Mouse (Mus musculus): ENCODE data around the gene Tspyl3. TPM values are rescaled to one million over a fixed set of nuclear protein-coding genes. Genes with fewer than 3 reads are reported as not detected.
A peak's percentile ranks its signal among the peaks of the same experiment; 100 is the strongest.

The Tspyl3 gene
- polyA plus RNA-seq, 1 experiment from 2014 or later: 9.9 TPM

DNA sequence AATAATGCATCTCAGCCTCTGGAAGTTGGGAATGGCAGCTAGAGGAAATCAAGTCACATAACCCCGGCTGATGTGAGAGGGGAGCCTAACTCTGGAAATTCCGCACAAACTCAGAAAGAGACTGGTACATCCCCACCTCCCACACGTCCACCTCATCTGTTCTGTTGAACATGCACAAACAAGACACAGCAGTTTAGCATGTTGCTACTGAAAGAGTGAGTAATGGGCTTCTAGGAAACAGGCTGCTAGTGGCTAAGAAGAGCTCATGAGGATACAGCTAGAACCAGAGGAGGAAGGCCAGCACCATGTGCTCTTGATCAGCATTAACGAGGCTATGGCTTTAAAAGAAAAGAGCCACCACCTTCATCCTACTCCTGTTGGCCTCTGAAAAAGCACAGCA, 12.7 kb upstream of the Tspyl3 start:
- Histone ChIP-seq H3K4me3 (replicated peaks; ENCODE audit: low read length) (peak overlapping the region; percentile 80), H3K36me3 (ENCODE audit: control insufficient read depth, insufficient read depth, low read length) (peaks cover 17% of the 10 kb centered on the region; the same call in 1 of the 2 replicates), H3K4me2 (ENCODE audit: low read depth, low read length) (peak overlapping the region; percentile 89), H3K9ac (ENCODE audit: low read length) (peak overlapping the region; percentile 37; the same call in 1 of the 2 replicates), H3K9me3 (replicated peaks; ENCODE audit: control insufficient read depth, low read length) (no peaks in the 10 kb centered on the region), H3K27me3 (ENCODE audit: control insufficient read depth, insufficient read depth, low read length) (no peaks in the 10 kb centered on the region), H3K4me1 (ENCODE audit: control insufficient read depth, insufficient read depth, low read length) (peaks cover 43% of the 10 kb centered on the region), H3K27ac (ENCODE audit: low read length) (peak overlapping the region; percentile 88)
- 56% methylated on average over 4 of the region's 4 CpGs for WGBS
- ATAC-seq (ENCODE audit: insufficient read depth, low FRiP score): no peak

DNA sequence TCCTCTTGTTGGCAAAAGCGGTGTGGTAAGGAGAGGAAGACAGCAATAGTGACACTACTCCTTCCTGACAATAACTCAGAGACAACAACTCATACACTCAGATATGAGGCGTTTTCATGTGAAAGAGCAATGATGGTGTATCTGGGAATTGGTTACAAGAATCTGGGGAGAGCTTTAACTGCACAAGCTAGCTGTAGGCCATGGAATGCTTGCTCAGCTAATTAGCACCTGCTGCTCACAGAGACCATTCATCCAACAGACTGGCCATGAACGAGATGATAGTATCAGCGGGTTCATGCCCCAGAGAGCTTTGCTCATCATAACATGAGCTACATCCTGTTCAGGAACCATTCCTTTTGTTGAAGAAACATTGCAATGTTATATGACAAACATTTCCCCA, 12.0 kb upstream of the Tspyl3 start:
- H3K4me3 ChIP-seq (replicated peaks; ENCODE audit: low read length): no peak overlapping the region
- 68% methylated on average over 4 of the region's 4 CpGs for WGBS
- peak overlapping the region; percentile 89 for H3K4me2 ChIP-seq (ENCODE audit: low read depth, low read length)
- peak overlapping the region; percentile 88 for H3K27ac ChIP-seq (ENCODE audit: low read length)
- no peaks in the 10 kb centered on the region for H3K9me3 ChIP-seq (replicated peaks; ENCODE audit: control insufficient read depth, low read length)
- no peak overlapping the region for H3K9ac ChIP-seq (ENCODE audit: low read length)
- no peaks in the 10 kb centered on the region for H3K27me3 ChIP-seq (ENCODE audit: control insufficient read depth, insufficient read depth, low read length)
- H3K4me1 ChIP-seq (ENCODE audit: control insufficient read depth, insufficient read depth, low read length): peaks cover 37% of the 10 kb centered on the region
- ATAC-seq (ENCODE audit: insufficient read depth, low FRiP score): no peak
- peaks cover 21% of the 10 kb centered on the region for H3K36me3 ChIP-seq (ENCODE audit: control insufficient read depth, insufficient read depth, low read length)

DNA sequence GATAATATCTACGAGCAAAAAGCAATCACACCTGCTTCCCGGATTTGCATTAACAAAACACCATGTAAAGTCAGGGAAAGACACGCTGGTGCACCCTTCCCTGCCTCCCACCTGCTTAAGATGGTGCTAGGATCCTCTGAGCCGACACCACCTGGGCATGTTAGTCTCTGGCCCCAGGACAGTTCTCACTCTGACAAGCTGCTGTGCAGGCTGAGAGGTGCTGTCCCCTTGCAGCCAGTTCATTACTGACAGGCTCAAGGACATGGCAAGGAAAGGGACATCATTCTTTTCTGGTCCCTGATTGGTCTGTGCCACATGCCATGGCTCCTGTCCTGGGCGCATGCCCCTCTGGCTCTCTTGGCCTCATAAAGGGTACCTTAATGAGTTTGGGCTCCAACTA, 3.3 kb upstream of the Tspyl3 start:
- H3K4me2 ChIP-seq (ENCODE audit: low read depth, low read length): no peak overlapping the region
- no peak overlapping the region for H3K4me3 ChIP-seq (replicated peaks; ENCODE audit: low read length)
- no peak for ATAC-seq (ENCODE audit: insufficient read depth, low FRiP score)
- peaks cover 7% of the 10 kb centered on the region; the same call in 1 of the 2 replicates for H3K4me1 ChIP-seq (ENCODE audit: control insufficient read depth, insufficient read depth, low read length)
- H3K36me3 ChIP-seq (ENCODE audit: control insufficient read depth, insufficient read depth, low read length): peaks cover 25% of the 10 kb centered on the region
- H3K27me3 ChIP-seq (ENCODE audit: control insufficient read depth, insufficient read depth, low read length): no peaks in the 10 kb centered on the region
- 77% methylated on average over 5 of the region's 5 CpGs for WGBS
- H3K9ac ChIP-seq (ENCODE audit: low read length): no peak overlapping the region
- H3K9me3 ChIP-seq (replicated peaks; ENCODE audit: control insufficient read depth, low read length): no peaks in the 10 kb centered on the region
- no peak overlapping the region for H3K27ac ChIP-seq (ENCODE audit: low read length)

DNA sequence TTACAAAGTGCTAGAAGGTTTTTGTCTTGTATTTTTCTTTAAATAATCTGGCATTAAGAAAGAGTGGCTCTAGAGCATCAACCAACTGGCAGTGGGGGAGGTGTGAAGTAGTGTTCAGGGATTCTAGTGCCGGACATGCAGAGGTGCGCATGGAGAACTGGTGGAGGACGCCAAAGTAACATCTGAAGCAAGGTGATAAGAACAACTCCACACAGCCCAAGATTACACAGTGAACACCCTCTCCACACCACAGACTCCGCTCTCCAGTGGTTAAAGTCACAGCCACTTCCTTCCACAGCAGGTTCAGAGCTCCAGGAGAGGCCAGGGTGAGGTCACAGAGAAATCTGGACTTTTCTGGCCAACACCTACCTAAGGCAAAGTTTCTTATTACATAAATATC, 2.7 kb upstream of the Tspyl3 start:
- WGBS: 87% methylated on average over 4 of the region's 4 CpGs
- Histone ChIP-seq H3K4me2 (ENCODE audit: low read depth, low read length) (no peak overlapping the region), H3K9me3 (replicated peaks; ENCODE audit: control insufficient read depth, low read length) (no peaks in the 10 kb centered on the region), H3K4me1 (ENCODE audit: control insufficient read depth, insufficient read depth, low read length) (peaks cover 7% of the 10 kb centered on the region; the same call in 1 of the 2 replicates), H3K27me3 (ENCODE audit: control insufficient read depth, insufficient read depth, low read length) (no peaks in the 10 kb centered on the region), H3K36me3 (ENCODE audit: control insufficient read depth, insufficient read depth, low read length) (peaks cover 24% of the 10 kb centered on the region), H3K9ac (ENCODE audit: low read length) (no peak overlapping the region), H3K4me3 (replicated peaks; ENCODE audit: low read length) (no peak overlapping the region), H3K27ac (ENCODE audit: low read length) (no peak overlapping the region)
- ATAC-seq (ENCODE audit: insufficient read depth, low FRiP score): peak; percentile 25; the same call in 1 of the 2 replicates

DNA sequence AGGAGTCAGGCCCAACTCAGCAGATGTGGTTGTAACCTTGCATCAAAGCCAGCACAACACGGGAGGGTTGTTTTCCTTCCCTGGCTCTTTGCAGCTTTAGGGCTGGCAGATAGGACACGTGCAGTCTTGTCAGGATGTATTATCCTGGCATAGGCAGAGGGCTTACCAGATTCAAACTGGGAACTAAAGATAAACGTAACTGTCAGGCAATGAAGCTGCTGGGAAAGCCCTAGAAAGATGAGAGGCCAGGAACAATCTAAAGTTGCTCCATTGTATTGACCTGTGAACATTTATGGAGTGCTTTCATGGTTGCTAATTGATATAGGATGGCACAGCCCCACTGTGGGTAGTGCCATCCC, 333 bp upstream of the Tspyl3 start:
- WGBS: 8% methylated on average over 3 of the region's 3 CpGs
- ATAC-seq (ENCODE audit: insufficient read depth, low FRiP score): peak; percentile 2; the same call in 1 of the 2 replicates

DNA sequence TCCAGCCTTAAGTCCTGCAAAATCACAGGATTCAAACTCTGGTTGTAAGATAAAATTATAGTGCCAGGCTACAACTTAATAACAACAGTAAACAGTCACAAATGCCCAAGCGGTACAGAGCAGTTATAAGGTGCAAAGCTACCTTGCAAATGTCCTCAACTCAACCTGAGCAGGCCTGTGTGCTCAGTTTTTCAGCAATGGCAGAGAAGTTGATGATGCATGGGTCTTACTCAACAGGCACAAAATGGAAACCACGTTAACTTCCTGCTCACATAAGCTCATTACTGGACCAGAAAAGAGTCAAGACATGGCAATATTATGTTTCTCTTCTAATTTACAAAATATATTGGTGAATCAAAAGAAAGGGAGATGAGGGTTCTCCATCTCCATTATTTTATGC, 2.7 kb downstream of the Tspyl3 start:
- Histone ChIP-seq H3K36me3 (ENCODE audit: control insufficient read depth, insufficient read depth, low read length) (no peaks in the 10 kb centered on the region), H3K27me3 (ENCODE audit: control insufficient read depth, insufficient read depth, low read length) (no peaks in the 10 kb centered on the region), H3K9me3 (replicated peaks; ENCODE audit: control insufficient read depth, low read length) (no peaks in the 10 kb centered on the region), H3K4me2 (ENCODE audit: low read depth, low read length) (no peak overlapping the region), H3K4me3 (replicated peaks; ENCODE audit: low read length) (no peak overlapping the region), H3K4me1 (ENCODE audit: control insufficient read depth, insufficient read depth, low read length) (peaks cover 7% of the 10 kb centered on the region; the same call in 1 of the 2 replicates), H3K9ac (ENCODE audit: low read length) (no peak overlapping the region), H3K27ac (ENCODE audit: low read length) (no peak overlapping the region)
- ATAC-seq (ENCODE audit: insufficient read depth, low FRiP score): no peak
- WGBS: 90% methylated on average over 2 of the region's 2 CpGs

More for the DNA sequence above, 333 bp upstream of the Tspyl3 start:
- Histone ChIP-seq H3K27ac (ENCODE audit: low read length) (peak overlapping the region; percentile 64; the same call in 1 of the 2 replicates), H3K4me1 (ENCODE audit: control insufficient read depth, insufficient read depth, low read length) (peaks cover 7% of the 10 kb centered on the region; the same call in 1 of the 2 replicates), H3K4me2 (ENCODE audit: low read depth, low read length) (peak overlapping the region; percentile 52), H3K9me3 (replicated peaks; ENCODE audit: control insufficient read depth, low read length) (no peaks in the 10 kb centered on the region), H3K36me3 (ENCODE audit: control insufficient read depth, insufficient read depth, low read length) (peaks cover 5% of the 10 kb centered on the region; the same call in 1 of the 2 replicates), H3K4me3 (replicated peaks; ENCODE audit: low read length) (peak overlapping the region; percentile 62), H3K9ac (ENCODE audit: low read length) (peak overlapping the region; percentile 80), H3K27me3 (ENCODE audit: control insufficient read depth, insufficient read depth, low read length) (no peaks in the 10 kb centered on the region)

DNA sequence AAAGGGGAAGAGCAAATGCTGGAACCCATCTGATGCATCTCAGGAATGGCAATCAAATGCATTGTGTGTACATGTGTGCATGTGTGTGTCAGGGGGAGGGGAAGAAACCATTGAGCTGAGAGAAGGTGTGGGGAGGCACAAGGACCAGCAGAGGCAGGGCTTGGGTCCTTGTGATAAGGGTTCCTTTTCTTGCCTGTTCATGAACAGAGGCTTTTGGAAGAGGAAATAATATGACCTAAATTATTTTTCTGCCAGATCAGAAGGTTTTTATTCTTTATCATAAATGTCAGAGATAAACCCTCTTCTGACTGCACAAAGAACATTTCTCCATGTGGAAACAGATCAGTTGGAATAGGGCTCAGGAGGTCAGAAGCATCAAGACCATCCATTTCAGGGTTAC, 3.1 kb downstream of the Tspyl3 start:
- H3K4me2 ChIP-seq (ENCODE audit: low read depth, low read length): no peak overlapping the region
- H3K27ac ChIP-seq (ENCODE audit: low read length): no peak overlapping the region
- no peaks in the 10 kb centered on the region for H3K36me3 ChIP-seq (ENCODE audit: control insufficient read depth, insufficient read depth, low read length)
- no peak overlapping the region for H3K9ac ChIP-seq (ENCODE audit: low read length)
- H3K27me3 ChIP-seq (ENCODE audit: control insufficient read depth, insufficient read depth, low read length): no peaks in the 10 kb centered on the region
- no peak for ATAC-seq (ENCODE audit: insufficient read depth, low FRiP score)
- H3K4me1 ChIP-seq (ENCODE audit: control insufficient read depth, insufficient read depth, low read length): peaks cover 7% of the 10 kb centered on the region; the same call in 1 of the 2 replicates
- H3K4me3 ChIP-seq (replicated peaks; ENCODE audit: low read length): no peak overlapping the region
- H3K9me3 ChIP-seq (replicated peaks; ENCODE audit: control insufficient read depth, low read length): no peaks in the 10 kb centered on the region

DNA sequence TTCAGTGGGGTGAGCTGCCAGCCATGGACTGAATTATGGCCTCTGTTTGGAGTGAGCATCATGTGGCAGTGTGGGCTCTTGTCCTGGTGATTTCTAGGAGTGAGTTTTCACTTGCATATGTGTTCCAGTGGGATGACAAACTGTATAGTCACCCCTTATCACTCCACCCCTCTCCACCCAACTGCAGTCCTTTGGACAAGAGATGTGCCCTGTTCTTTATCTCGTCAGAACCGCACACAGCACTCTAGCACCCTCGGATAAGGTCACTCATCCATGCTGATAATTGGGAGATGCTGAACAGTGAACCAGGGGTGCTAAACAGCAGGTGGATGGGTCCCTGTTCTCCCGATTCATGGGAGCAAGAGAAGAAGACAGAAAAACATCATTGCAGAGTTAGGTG, 3.6 kb downstream of the Tspyl3 start:
- no peaks in the 10 kb centered on the region for H3K9me3 ChIP-seq (replicated peaks; ENCODE audit: control insufficient read depth, low read length)
- 80% methylated on average over 4 of the region's 4 CpGs for WGBS
- no peak for ATAC-seq (ENCODE audit: insufficient read depth, low FRiP score)
- no peaks in the 10 kb centered on the region for H3K27me3 ChIP-seq (ENCODE audit: control insufficient read depth, insufficient read depth, low read length)
- H3K9ac ChIP-seq (ENCODE audit: low read length): no peak overlapping the region
- H3K36me3 ChIP-seq (ENCODE audit: control insufficient read depth, insufficient read depth, low read length): no peaks in the 10 kb centered on the region
- no peak overlapping the region for H3K4me3 ChIP-seq (replicated peaks; ENCODE audit: low read length)
- peaks cover 7% of the 10 kb centered on the region; the same call in 1 of the 2 replicates for H3K4me1 ChIP-seq (ENCODE audit: control insufficient read depth, insufficient read depth, low read length)
- H3K4me2 ChIP-seq (ENCODE audit: low read depth, low read length): no peak overlapping the region
- H3K27ac ChIP-seq (ENCODE audit: low read length): no peak overlapping the region

DNA sequence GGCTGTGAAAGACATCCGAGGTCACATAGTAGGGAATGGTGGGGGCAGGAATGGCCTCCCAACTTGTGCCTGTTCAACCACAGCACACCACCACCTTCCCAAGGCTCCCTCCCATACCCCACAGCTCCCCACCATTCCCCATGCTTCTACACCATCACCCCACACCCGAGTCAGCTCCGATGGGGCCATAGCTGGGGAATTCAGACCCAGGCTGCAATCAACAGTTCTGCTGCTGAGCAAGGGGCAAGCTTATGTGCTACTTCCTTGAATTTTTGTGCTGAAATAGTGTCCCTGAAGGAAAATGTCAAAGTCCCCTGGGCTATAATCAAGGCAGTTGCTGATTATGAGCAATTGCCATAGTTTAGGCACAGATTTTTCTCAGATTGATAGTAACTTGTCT, 6.7 kb downstream of the Tspyl3 start:
- H3K9ac ChIP-seq (ENCODE audit: low read length): no peak overlapping the region

More for the DNA sequence above, 6.7 kb downstream of the Tspyl3 start:
- Histone ChIP-seq H3K27ac (ENCODE audit: low read length) (no peak overlapping the region), H3K27me3 (ENCODE audit: control insufficient read depth, insufficient read depth, low read length) (no peaks in the 10 kb centered on the region), H3K36me3 (ENCODE audit: control insufficient read depth, insufficient read depth, low read length) (no peaks in the 10 kb centered on the region), H3K9me3 (replicated peaks; ENCODE audit: control insufficient read depth, low read length) (no peaks in the 10 kb centered on the region), H3K4me1 (ENCODE audit: control insufficient read depth, insufficient read depth, low read length) (no peaks in the 10 kb centered on the region), H3K4me2 (ENCODE audit: low read depth, low read length) (no peak overlapping the region), H3K4me3 (replicated peaks; ENCODE audit: low read length) (no peak overlapping the region)
- WGBS: 74% methylated on average over 3 of the region's 3 CpGs
- no peak for ATAC-seq (ENCODE audit: insufficient read depth, low FRiP score)
